Mouse (Mus musculus) embryo, embryonic 10 days (tissue): Measurements from ENCODE around the gene Kcnq1.
A peak's percentile ranks its signal among the peaks of the same experiment; 100 is the strongest.

ENCODE experiments used
- DNase-seq: peaks from one replicate; pipeline ENCODE4 v3.0.0-alpha.2; 2015; ENCODE audit warnings: low spot score

Gene Kcnq1

GRCm38 (mm10) chr7:143136561-143136960 lies 30.4 kb downstream of the Kcnq1 start:
- no peak for DNase-seq

GRCm38 (mm10) chr7:143138789-143139188 lies 32.6 kb downstream of the Kcnq1 start:
- peak; percentile 79 for DNase-seq

- no peak for DNase-seq
These were observed 33.8 kb downstream of the Kcnq1 start for GRCm38 (mm10) chr7:143139932-143140331.

- no peak for DNase-seq
These were observed 36.5 kb downstream of the Kcnq1 start for GRCm38 (mm10) chr7:143142680-143143079.

GRCm38 (mm10) chr7:143147015-143147414 lies 40.9 kb downstream of the Kcnq1 start:
- no peak for DNase-seq

- DNase-seq, result peak; percentile 65
These were observed 45.0 kb downstream of the Kcnq1 start for GRCm38 (mm10) chr7:143151171-143151570.

- DNase-seq, result peak; percentile 70
These were observed 46.2 kb downstream of the Kcnq1 start for GRCm38 (mm10) chr7:143152350-143152749.

GRCm38 (mm10) chr7:143153915-143154373 lies 47.8 kb downstream of the Kcnq1 start:
- peak; percentile 91 for DNase-seq

- DNase-seq, result peak; percentile 47
These were observed 48.3 kb downstream of the Kcnq1 start for GRCm38 (mm10) chr7:143154458-143154871.

- DNase-seq, result no peak
These were observed 49.1 kb downstream of the Kcnq1 start for GRCm38 (mm10) chr7:143155257-143155656.

GRCm38 (mm10) chr7:143158690-143159425 lies 52.7 kb downstream of the Kcnq1 start:
- DNase-seq, result no peak

- DNase-seq, result no peak
These were observed 53.3 kb downstream of the Kcnq1 start for GRCm38 (mm10) chr7:143159446-143159845.

- DNase-seq, result no peak
These were observed 53.9 kb downstream of the Kcnq1 start for GRCm38 (mm10) chr7:143160057-143160456.

GRCm38 (mm10) chr7:143162051-143162450 lies 55.9 kb downstream of the Kcnq1 start:
- DNase-seq, result no peak

GRCm38 (mm10) chr7:143164074-143164473 lies 57.9 kb downstream of the Kcnq1 start:
- no peak for DNase-seq

GRCm38 (mm10) chr7:143165687-143166265 lies 59.6 kb downstream of the Kcnq1 start:
- DNase-seq, result no peak

- no peak for DNase-seq
These were observed 61.1 kb downstream of the Kcnq1 start for GRCm38 (mm10) chr7:143167275-143167674.

GRCm38 (mm10) chr7:143169371-143169770 lies 63.2 kb downstream of the Kcnq1 start:
- no peak for DNase-seq

- DNase-seq, result no peak
These were observed 66.9 kb downstream of the Kcnq1 start for GRCm38 (mm10) chr7:143172914-143173547.

GRCm38 (mm10) chr7:143174633-143175032 lies 68.5 kb downstream of the Kcnq1 start:
- DNase-seq, result no peak

- DNase-seq, result peak; percentile 62
These were observed 72.7 kb downstream of the Kcnq1 start for GRCm38 (mm10) chr7:143178831-143179230.

- no peak for DNase-seq
These were observed 74.6 kb downstream of the Kcnq1 start for GRCm38 (mm10) chr7:143180761-143181160.

GRCm38 (mm10) chr7:143181311-143181710 lies 75.1 kb downstream of the Kcnq1 start:
- no peak for DNase-seq
